Mouse (Mus musculus) central nervous system, embryonic 14 days (tissue): ENCODE results near the gene Tnnt2. TPM values are rescaled to one million over a fixed set of nuclear protein-coding genes. Genes with fewer than 3 reads are reported as not detected.

ENCODE experiments used
- polyA plus RNA-seq: library from polyadenylated mRNA; depleted of rRNA; stranded (reverse); fragments of >200 nt; gene quantifications from 2 replicates; pipeline ENCODE4 v1.2.3, GENCODE M21; 2012; rRNA removed

Gene Tnnt2
- polyA plus RNA-seq: 0.57 and 24.1 TPM in 2 replicates

GRCm38 (mm10) chr1:135835716-135836483 lies at the start of gene Tnnt2:
Gene Tnnt2 (plus strand): TSS chr1:135836354.

DNA sequence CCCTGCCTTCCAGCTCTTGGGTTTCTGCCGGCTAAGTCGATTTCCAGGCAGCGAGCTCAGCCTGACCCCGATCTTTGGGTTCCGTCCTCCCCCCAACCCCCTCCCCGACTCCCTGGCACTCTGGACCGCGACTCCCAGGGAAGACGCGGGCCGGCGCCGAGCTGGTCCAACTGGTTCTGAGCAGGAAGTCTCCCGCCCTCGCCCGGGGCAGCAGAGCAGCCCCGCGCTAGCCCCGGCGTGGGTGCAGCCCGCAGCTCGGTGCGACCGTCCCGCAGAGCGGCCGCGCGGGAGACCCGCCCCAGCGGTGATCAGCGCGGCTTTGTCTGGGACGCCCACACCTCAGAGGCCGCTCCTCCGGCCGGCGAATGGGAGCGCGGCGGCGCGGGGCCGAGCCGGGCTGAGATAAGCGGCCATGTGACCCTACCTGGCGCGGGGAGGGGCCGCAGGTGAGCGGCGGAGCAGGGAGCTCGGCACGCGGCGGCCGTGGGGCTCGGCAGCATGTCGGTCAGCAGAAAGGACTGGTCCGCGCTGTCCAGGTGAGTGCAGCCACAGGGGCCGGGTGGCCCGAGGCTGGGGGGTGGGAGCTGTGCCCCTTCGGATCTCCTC lies 17.6 kb upstream of the Tnnt2 start, which contains the start of gene Lad1:
TSS of gene Lad1 (plus strand) at position 118 of the 606 bp plus-strand sequence.

Other genes with a start within 250 kb of the Tnnt2 start
- 58.4 and 63.9 TPM in 2 replicates for gene Nav1, start 229.1 kb upstream of the Tnnt2 start, polyA plus RNA-seq
- gene Csrp1, start 116.3 kb upstream of the Tnnt2 start, polyA plus RNA-seq: 30.7 and 46.2 TPM in 2 replicates
- 15.6 and 24.1 TPM in 2 replicates for gene Phlda3, start 70.2 kb upstream of the Tnnt2 start, polyA plus RNA-seq
- 1.1 and 66.1 TPM in 2 replicates for gene Tnni1, start 56.9 kb upstream of the Tnnt2 start, polyA plus RNA-seq
- 0.43 and 2.0 TPM in 2 replicates for gene Lad1, start 17.8 kb upstream of the Tnnt2 start, polyA plus RNA-seq
- 0.16 and 3.1 TPM in 2 replicates for gene Pkp1, start 82.9 kb downstream of the Tnnt2 start, polyA plus RNA-seq
- 0.04 and 0.11 TPM in 2 replicates for gene Igfn1, start 170.0 kb downstream of the Tnnt2 start, polyA plus RNA-seq
- 131 and 137 TPM in 2 replicates for gene Tmem9, start 171.8 kb downstream of the Tnnt2 start, polyA plus RNA-seq
- gene Ascl5, start 214.4 kb downstream of the Tnnt2 start, polyA plus RNA-seq: 0.15 and 0.37 TPM in 2 replicates
- 0.42 and 3.5 TPM in 2 replicates for gene Cacna1s, start 216.4 kb downstream of the Tnnt2 start, polyA plus RNA-seq